8 mouse cellular contexts compared by ENCODE assay signal in the genomic region with DNA sequence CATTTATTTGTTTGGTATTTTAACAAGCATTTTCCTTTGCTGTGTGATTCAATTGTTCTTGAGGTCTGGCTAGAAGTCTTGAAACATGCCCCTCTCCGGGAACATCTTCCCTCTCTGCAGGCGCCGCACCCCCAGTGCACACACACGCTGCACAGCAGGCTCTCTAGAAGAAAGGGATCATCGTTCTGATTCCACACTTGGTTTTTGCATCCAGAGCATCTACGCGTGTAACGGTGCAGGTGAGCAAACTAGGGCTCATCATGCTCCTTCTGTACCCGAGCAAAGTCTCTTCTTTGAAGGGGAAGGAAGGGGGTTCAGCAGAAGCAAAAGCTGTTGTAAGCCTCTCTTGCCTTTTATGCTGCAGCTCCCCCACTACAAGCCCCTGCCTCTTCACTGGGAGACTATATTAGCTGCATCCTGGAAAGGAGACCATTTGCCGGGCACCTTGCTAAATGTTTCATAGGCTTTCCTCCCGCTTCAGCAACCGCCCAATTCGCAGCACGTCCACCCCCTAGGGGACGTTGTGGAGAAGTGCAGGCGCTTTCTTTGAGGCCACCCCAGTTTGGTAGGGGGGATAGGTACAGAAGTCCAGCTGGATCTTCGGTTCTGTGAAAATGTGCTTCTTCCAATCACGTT. TPM values are rescaled to one million over a fixed set of nuclear protein-coding genes. Genes with fewer than 3 reads are reported as not detected.
DNase-seq lines count a peak whose midpoint lies in the region; ATAC-seq and TF ChIP-seq lines count a peak whose summit lies in the region.

A gene (minus strand): TSS at position 51 of the 636 bp plus-strand sequence.

- intact Hi-C loops in heart, adult 2 months (cut with DNase I), result loop anchor here (5.0 kb wide), 1 partner anchor 177 kb away; no protein-coding TSS in a partner anchor
- intact Hi-C loops in left cerebral cortex, postnatal 25 days (cut with DNase I), result loop anchor here (1.0 kb wide), 1 partner anchor 179 kb away; no protein-coding TSS in a partner anchor

- peak; percentile 69 for TF ChIP-seq CTCF in heart, adult 2 months (IDR thresholded peaks at IDR 0.05)
- TF ChIP-seq CTCF in MEL (IDR thresholded peaks at IDR 0.05 in 2 of 3, conservative IDR thresholded peaks at IDR 0.05 in 1 of 3; ENCODE audit: control insufficient read depth in 1 of 3, insufficient read depth in 1 of 3, low read depth in 2 of 3, low read length in 3 of 3, poor library complexity in 1 of 3, severe bottlenecking in 1 of 3), result peak; percentile 63 to 70 (median 63)
- peak; percentile 59 for TF ChIP-seq CTCF in heart, postnatal 0 days (IDR thresholded peaks at IDR 0.05; ENCODE audit: low read depth)

- peak within 1 kb of the TSS; percentile 97 for H3K4me2 ChIP-seq in heart, postnatal 0 days (ENCODE audit: low read depth, low read length)
- H3K4me2 ChIP-seq in stomach, embryonic 15.5 days, result peak within 1 kb of the TSS; percentile 99; the same call in 1 of the 2 replicates

- ATAC-seq in heart, postnatal 0 days (ENCODE audit: insufficient read depth, low read depth), result no peak
- no peak for ATAC-seq in stomach, embryonic 15.5 days (ENCODE audit: insufficient read depth, low FRiP score, low read depth)

- H3K9ac ChIP-seq in heart, adult 2 months (ENCODE audit: low read depth, low read length), result no peak within 1 kb of the TSS
- H3K9ac ChIP-seq in MEL (ENCODE audit: control insufficient read depth, low read depth, low read length, poor library complexity, severe bottlenecking), result no peak within 1 kb of the TSS
- no peak within 1 kb of the TSS for H3K9ac ChIP-seq in heart, postnatal 0 days (replicated peaks; ENCODE audit: low read depth, low read length)
- H3K9ac ChIP-seq in stomach, embryonic 15.5 days, result no peak within 1 kb of the TSS

- WGBS in heart, adult 2 months, result 33% methylated on average over 18 of the region's 18 CpGs
- 37% methylated on average over 18 of the region's 18 CpGs for WGBS in heart, postnatal 0 days
- WGBS in stomach, embryonic 15.5 days, result 19% methylated on average over 18 of the region's 18 CpGs

- H3K79me2 ChIP-seq in heart, adult 2 months (replicated peaks; ENCODE audit: control insufficient read depth, insufficient read depth, low read length), result no peaks in the 10 kb centered on the region
- no peaks in the 10 kb centered on the region for H3K79me2 ChIP-seq in MEL (ENCODE audit: control insufficient read depth, insufficient read depth, low read length, poor library complexity)

- TF ChIP-seq RAD21 in MEL (IDR thresholded peaks at IDR 0.05; ENCODE audit: low read depth, low read length), result peak; percentile 52

- no peak within 1 kb of the TSS for H3K4me3 ChIP-seq in heart, adult 2 months
- no peak within 1 kb of the TSS for H3K4me3 ChIP-seq in MEL (ENCODE audit: control insufficient read depth in 1 of 2, insufficient read depth in 1 of 2, low read depth in 2 of 2, low read length in 2 of 2)
- peak within 1 kb of the TSS; percentile 59 for H3K4me3 ChIP-seq in heart, postnatal 0 days (ENCODE audit: low read depth, low read length)
- H3K4me3 ChIP-seq in stomach, embryonic 15.5 days (replicated peaks), result no peak within 1 kb of the TSS; the same call in 1 of the 2 replicates

- no peak for TF ChIP-seq POLR2A in heart, adult 2 months (IDR thresholded peaks at IDR 0.05; ENCODE audit: insufficient read depth, low read depth, low read length)
- no peak for TF ChIP-seq POLR2A in MEL (IDR thresholded peaks at IDR 0.05; ENCODE audit: control insufficient read depth in 1 of 2, insufficient read depth in 1 of 2, low read depth in 1 of 2, low read length in 2 of 2, poor library complexity in 1 of 2)

- no peaks in the 10 kb centered on the region for H3K4me1 ChIP-seq in heart, adult 2 months (ENCODE audit: control insufficient read depth, insufficient read depth, low read length)
- no peaks in the 10 kb centered on the region for H3K4me1 ChIP-seq in MEL (ENCODE audit: control insufficient read depth in 1 of 2, insufficient read depth in 2 of 2, low read length in 2 of 2)
- H3K4me1 ChIP-seq in heart, postnatal 0 days (ENCODE audit: control insufficient read depth, insufficient read depth), result peaks cover 10% of the 10 kb centered on the region; the same call in 1 of the 2 replicates
- H3K4me1 ChIP-seq in stomach, embryonic 15.5 days, result peaks cover 10% of the 10 kb centered on the region; the same call in 1 of the 2 replicates

- H3K27ac ChIP-seq in heart, adult 2 months, result no peak within 1 kb of the TSS
- no peak within 1 kb of the TSS for H3K27ac ChIP-seq in MEL (ENCODE audit: control insufficient read depth, low read depth, low read length)
- no peak within 1 kb of the TSS for H3K27ac ChIP-seq in heart, postnatal 0 days (ENCODE audit: low read depth)
- no peak within 1 kb of the TSS for H3K27ac ChIP-seq in stomach, embryonic 15.5 days

- no peak for DNase-seq in heart, adult 2 months
- DNase-seq in heart, adult 9 months (ENCODE audit: low spot score in 2 of 2), result no peak
- DNase-seq in MEL (ENCODE audit: low read depth, low spot score), result peak; percentile 37
- peak; percentile 70 to 73 for DNase-seq in cerebellum, postnatal 36 days
- no peak for DNase-seq in heart, postnatal 0 days (ENCODE audit: low spot score)
- DNase-seq in left cerebral cortex, postnatal 25 days (ENCODE audit: low spot score in 2 of 2), result no peak
- peak; percentile 77 for DNase-seq in mesoderm, embryonic 11.5 days (ENCODE audit: low read depth, low spot score)

- TF ChIP-seq EP300 in heart, adult 2 months (IDR thresholded peaks at IDR 0.05; ENCODE audit: insufficient read depth, low read depth, low read length), result no peak
- no peak for TF ChIP-seq EP300 in MEL (IDR thresholded peaks at IDR 0.05; ENCODE audit: low read depth in 1 of 2, low read length in 2 of 2)
- TF ChIP-seq EP300 in heart, postnatal 0 days (IDR thresholded peaks at IDR 0.05; ENCODE audit: low read depth), result no peak

- peaks cover 19% of the 10 kb centered on the region for H3K27me3 ChIP-seq in heart, adult 2 months (ENCODE audit: control insufficient read depth, insufficient read depth, low read length)
- peaks cover 0 to 2% of the 10 kb centered on the region in 2 experiments; a peak in 1 of 4 replicates for H3K27me3 ChIP-seq in MEL (ENCODE audit: control insufficient read depth in 1 of 2, insufficient read depth in 2 of 2, low read length in 2 of 2)
- peaks cover 52% of the 10 kb centered on the region for H3K27me3 ChIP-seq in heart, postnatal 0 days (ENCODE audit: control insufficient read depth, insufficient read depth, low read length)
- peaks cover 49% of the 10 kb centered on the region for H3K27me3 ChIP-seq in stomach, embryonic 15.5 days (replicated peaks)

- H3K36me3 ChIP-seq in heart, adult 2 months (ENCODE audit: control insufficient read depth, insufficient read depth, low read length), result no peaks in the 10 kb centered on the region
- no peaks in the 10 kb centered on the region for H3K36me3 ChIP-seq in MEL (ENCODE audit: control insufficient read depth in 1 of 2, insufficient read depth in 2 of 2, low read length in 2 of 2)
- H3K36me3 ChIP-seq in heart, postnatal 0 days (replicated peaks; ENCODE audit: control insufficient read depth, insufficient read depth, low read length), result no peaks in the 10 kb centered on the region
- no peaks in the 10 kb centered on the region for H3K36me3 ChIP-seq in stomach, embryonic 15.5 days

- no peaks in the 10 kb centered on the region for H3K9me3 ChIP-seq in MEL (replicated peaks; ENCODE audit: insufficient read depth, low read length)
- H3K9me3 ChIP-seq in heart, postnatal 0 days (replicated peaks; ENCODE audit: control insufficient read depth, low read length), result 0 out of 2 replicates have a peak, but pooled peaks cover 3% of the 10 kb centered on the region
- no peaks in the 10 kb centered on the region for H3K9me3 ChIP-seq in stomach, embryonic 15.5 days

TF ChIP-seq in MEL, 35 proteins besides CTCF, POLR2A, EP300 and RAD21:
- no peak for TF ChIP-seq TCF12 (IDR thresholded peaks at IDR 0.05; ENCODE audit: low read depth, low read length)
- 0 out of 2 replicates have a peak, but pooled peaks have one; percentile 8 for TF ChIP-seq ZC3H11A (IDR thresholded peaks at IDR 0.05; ENCODE audit: low read depth, low read length)
- TF ChIP-seq SMC3 (IDR thresholded peaks at IDR 0.05; ENCODE audit: low read depth, low read length), result peak; percentile 57

RNA-seq across cellular contexts. Expression of the gene that starts here (rescaled TPM):
- 1 to 10 TPM; 5.2 to 6.5 TPM for total RNA-seq in heart, adult 2 months (2021)
- polyA plus RNA-seq in heart, adult 2 months (2012; rRNA removed), result 18.3 and 21.6 TPM in 2 replicates
- total RNA-seq in MEL (2012; rRNA removed), result not detected in 2 replicates
- not detected for polyA plus RNA-seq in MEL (2012; ENCODE audit: insufficient read depth in 1 of 2, insufficient read length in 2 of 2, low read depth in 1 of 2, low replicate concordance in 2 of 2, missing spikeins in 1 of 2)
- 6.2 and 16.6 TPM in 2 replicates for total RNA-seq in heart, postnatal 0 days (2014; rRNA removed; ENCODE audit: low replicate concordance)
- polyA plus RNA-seq in heart, postnatal 0 days (2015; fragmentation: Nextera tagmentation; extraction: Ambion mirVana), result 17.3 and 21.1 TPM in 2 replicates
- total RNA-seq in left cerebral cortex, postnatal 25 days (2021), result 10 to 100 TPM; 25.7 to 25.9 TPM
- polyA plus RNA-seq in stomach, embryonic 15.5 days (2015; fragmentation: Nextera tagmentation; extraction: Ambion mirVana), result 0.63 and 0.99 TPM in 2 replicates

Comparison
In these comparisons a context has a peak if more than half of its experiments do, and no peak if none do; other contexts are left out.
1. Peak in DNase-seq in MEL; RNA of the gene not detected or under 1 TPM.
2. DNase-seq: peak in cerebellum, postnatal 36 days (2 of 2) and mesoderm, embryonic 11.5 days (single experiment); none in heart, adult 2 months (0 of 2), heart, adult 9 months (0 of 2), heart, postnatal 0 days (single experiment) and left cerebral cortex, postnatal 25 days (0 of 2).
3. Peak in every context shown above with its lines, with median percentiles within 50 percentile points of each other: CTCF ChIP-seq.